Mouse (Mus musculus) cerebral cortex, adult 2 months (tissue): Measurements from ENCODE around the gene Hs6st1.

Source experiments
- WGBS: fragments of 180-500 bp; shearing (Covaris S2); methylation state at CpG from one replicate; pipeline ENCODE4 v1.1.7; 2018; 5-methylcytosine and 5-hydroxymethylcytosine counted together

Hs6st1 gene

GRCm38 (mm10) chr1:36083554-36083953 lies 15.4 kb downstream of the Hs6st1 start:
- WGBS = 91% methylated on average over 5 of the region's 5 CpGs

GRCm38 (mm10) chr1:36085069-36085468 lies 16.9 kb downstream of the Hs6st1 start:
- 73% methylated on average over 5 of the region's 5 CpGs for WGBS

- 54% methylated on average over 4 of the region's 4 CpGs for WGBS
These were observed 20.2 kb downstream of the Hs6st1 start for GRCm38 (mm10) chr1:36088367-36088766.

GRCm38 (mm10) chr1:36089481-36089880 lies 21.3 kb downstream of the Hs6st1 start:
- 53% methylated on average over 1 of the region's 1 CpGs for WGBS

GRCm38 (mm10) chr1:36090011-36090721 lies 22.0 kb downstream of the Hs6st1 start:
- 61% methylated on average over 6 of the region's 6 CpGs for WGBS

GRCm38 (mm10) chr1:36090722-36091110 lies 22.5 kb downstream of the Hs6st1 start:
- 93% methylated on average over 4 of the region's 4 CpGs for whole genome bisulfite sequencing

GRCm38 (mm10) chr1:36091246-36091645 lies 23.0 kb downstream of the Hs6st1 start:
- 80% methylated on average over 6 of the region's 6 CpGs for WGBS

GRCm38 (mm10) chr1:36093741-36094140 lies 25.5 kb downstream of the Hs6st1 start:
- WGBS = 97% methylated on average over 8 of the region's 8 CpGs

- 49% methylated on average over 12 of the region's 12 CpGs for WGBS
These were observed 27.4 kb downstream of the Hs6st1 start for GRCm38 (mm10) chr1:36095423-36096272.

- WGBS = 91% methylated on average over 4 of the region's 4 CpGs
These were observed 30.2 kb downstream of the Hs6st1 start for GRCm38 (mm10) chr1:36098432-36098831.

- 95% methylated on average over 3 of the region's 3 CpGs for WGBS
These were observed 32.2 kb downstream of the Hs6st1 start for GRCm38 (mm10) chr1:36100371-36100770.

- 88% methylated on average over 11 of the region's 11 CpGs for WGBS
These were observed 37.9 kb downstream of the Hs6st1 start for GRCm38 (mm10) chr1:36105917-36106706.

- 70% methylated on average over 4 of the region's 4 CpGs for WGBS
These were observed 41.8 kb downstream of the Hs6st1 start for GRCm38 (mm10) chr1:36109987-36110386.

GRCm38 (mm10) chr1:36112665-36113064 lies 44.5 kb downstream of the Hs6st1 start:
- 95% methylated on average over 3 of the region's 3 CpGs for WGBS

GRCm38 (mm10) chr1:36113670-36114069 lies 45.5 kb downstream of the Hs6st1 start:
- 87% methylated on average over 8 of the region's 8 CpGs for WGBS

GRCm38 (mm10) chr1:36114844-36115243 lies 46.6 kb downstream of the Hs6st1 start:
- WGBS = 90% methylated on average over 3 of the region's 3 CpGs

- 75% methylated on average over 5 of the region's 5 CpGs for WGBS
These were observed 48.3 kb downstream of the Hs6st1 start for GRCm38 (mm10) chr1:36116488-36116887.

- WGBS = 83% methylated on average over 9 of the region's 9 CpGs
These were observed 50.0 kb downstream of the Hs6st1 start for GRCm38 (mm10) chr1:36118061-36118685.

- WGBS = 97% methylated on average over 3 of the region's 3 CpGs
These were observed 50.8 kb downstream of the Hs6st1 start for GRCm38 (mm10) chr1:36118958-36119357.

- 92% methylated on average over 4 of the region's 4 CpGs for WGBS
These were observed 51.2 kb downstream of the Hs6st1 start for GRCm38 (mm10) chr1:36119426-36119825.

GRCm38 (mm10) chr1:36121172-36121571 lies 53.0 kb downstream of the Hs6st1 start:
- WGBS = 88% methylated on average over 8 of the region's 8 CpGs

- 81% methylated on average over 7 of the region's 7 CpGs for WGBS
These were observed 56.9 kb downstream of the Hs6st1 start for GRCm38 (mm10) chr1:36125076-36125475.
